Comparison of ENCODE assay signal across 22 mouse cellular contexts in genomic region chr11:29794475-29794874, GRCm38 (mm10). TPM values are rescaled to one million over a fixed set of nuclear protein-coding genes. Genes with fewer than 3 reads are reported as not detected.
DNase-seq lines count a peak whose midpoint lies in the region; ATAC-seq and TF ChIP-seq lines count a peak whose summit lies in the region.
"Had no signal": no experiment of that assay in that cellular context is flagged by ENCODE, and none has a peak within 500 bp of the region (broad histone marks: within the 10 kb centered on the region; RNA-seq: fewer than 3 reads in every experiment).

No protein-coding gene starts in this region.

- H3K9ac ChIP-seq in embryonic facial prominence, embryonic 14.5 days (ENCODE audit: low read depth, low read length), result no peak overlapping the region
- no peak overlapping the region for H3K9ac ChIP-seq in heart, embryonic 15.5 days
- no peak overlapping the region for H3K9ac ChIP-seq in limb, embryonic 15.5 days
- H3K9ac ChIP-seq: embryonic facial prominence, embryonic 12.5 days; forebrain, embryonic 15.5 days; limb, embryonic 13.5 days; liver, embryonic 15.5 days; midbrain, embryonic 12.5 days; neural tube, embryonic 12.5 days; stomach, embryonic 15.5 days had no signal

- H3K9me3 ChIP-seq in embryonic facial prominence, embryonic 14.5 days (ENCODE audit: control insufficient read depth, low read length), result no peaks in the 10 kb centered on the region
- no peaks in the 10 kb centered on the region for H3K9me3 ChIP-seq in embryonic facial prominence, embryonic 10.5 days
- no peaks in the 10 kb centered on the region for H3K9me3 ChIP-seq in heart, embryonic 15.5 days (replicated peaks)
- no peaks in the 10 kb centered on the region for H3K9me3 ChIP-seq in limb, embryonic 15.5 days
- H3K9me3 ChIP-seq: embryonic facial prominence, embryonic 12.5 days; forebrain, embryonic 15.5 days; hindbrain, embryonic 10.5 days; limb, embryonic 13.5 days; liver, embryonic 15.5 days; midbrain, embryonic 12.5 days; neural tube, embryonic 12.5 days; stomach, embryonic 15.5 days had no signal

- intact Hi-C loops in left cerebral cortex, postnatal 4 days (cut with DNase I), result no loop called here

- DNase-seq in embryonic facial prominence, embryonic 14.5 days (ENCODE audit: low spot score), result peak; percentile 38
- DNase-seq in embryonic facial prominence, embryonic 10.5 days (ENCODE audit: low spot score), result no peak
- DNase-seq in heart, adult 11 months, result no peak
- DNase-seq in retina, postnatal 1 day, result no peak
- no peak for DNase-seq in left cerebral cortex, postnatal 4 days
- DNase-seq: adrenal gland, postnatal 36 days; cerebellum, adult 8-10 months; thymus, adult 18-20 months had no signal

- H3K27ac ChIP-seq in embryonic facial prominence, embryonic 14.5 days (replicated peaks; ENCODE audit: low read depth, low read length), result no peak overlapping the region
- H3K27ac ChIP-seq in embryonic facial prominence, embryonic 10.5 days (replicated peaks), result no peak overlapping the region
- H3K27ac ChIP-seq in heart, embryonic 15.5 days, result peak overlapping the region; percentile 12; the same call in 1 of the 2 replicates
- H3K27ac ChIP-seq in limb, embryonic 15.5 days, result no peak overlapping the region
- H3K27ac ChIP-seq: embryonic facial prominence, embryonic 12.5 days; forebrain, embryonic 15.5 days; hindbrain, embryonic 10.5 days; hindbrain, postnatal 0 days; limb, embryonic 13.5 days; liver, embryonic 15.5 days; macrophage; midbrain, embryonic 12.5 days; neural tube, embryonic 12.5 days; stomach, embryonic 15.5 days had no signal

- WGBS in embryonic facial prominence, embryonic 14.5 days, result 34% methylated on average over 2 of the region's 2 CpGs
- 53% methylated on average over 2 of the region's 2 CpGs for WGBS in embryonic facial prominence, embryonic 10.5 days
- WGBS in heart, embryonic 15.5 days, result 25% methylated on average over 2 of the region's 2 CpGs
- 28% methylated on average over 2 of the region's 2 CpGs for WGBS in limb, embryonic 15.5 days

- H3K27me3 ChIP-seq in embryonic facial prominence, embryonic 14.5 days (replicated peaks; ENCODE audit: control insufficient read depth, insufficient read depth, low read length), result no peaks in the 10 kb centered on the region
- H3K27me3 ChIP-seq in embryonic facial prominence, embryonic 10.5 days (replicated peaks; ENCODE audit: low read depth, poor library complexity, severe bottlenecking), result no peaks in the 10 kb centered on the region
- H3K27me3 ChIP-seq in heart, embryonic 15.5 days, result no peaks in the 10 kb centered on the region
- H3K27me3 ChIP-seq in C2C12 (ENCODE audit: control insufficient read depth, insufficient read depth, insufficient read length), result no peaks in the 10 kb centered on the region
- H3K27me3 ChIP-seq in limb, embryonic 15.5 days, result no peaks in the 10 kb centered on the region
- H3K27me3 ChIP-seq: embryonic facial prominence, embryonic 12.5 days; forebrain, embryonic 15.5 days; limb, embryonic 13.5 days; midbrain, embryonic 12.5 days; neural tube, embryonic 12.5 days; stomach, embryonic 15.5 days had no signal

- no peak overlapping the region for H3K4me2 ChIP-seq in embryonic facial prominence, embryonic 14.5 days (ENCODE audit: low read depth, low read length)
- H3K4me2 ChIP-seq in heart, embryonic 15.5 days, result no peak overlapping the region
- H3K4me2 ChIP-seq in limb, embryonic 15.5 days, result no peak overlapping the region
- H3K4me2 ChIP-seq: embryonic facial prominence, embryonic 12.5 days; forebrain, embryonic 15.5 days; limb, embryonic 13.5 days; liver, embryonic 15.5 days; midbrain, embryonic 12.5 days; neural tube, embryonic 12.5 days; stomach, embryonic 15.5 days had no signal

- H3K4me1 ChIP-seq in embryonic facial prominence, embryonic 14.5 days (ENCODE audit: control insufficient read depth, insufficient read depth, low read length), result no peaks in the 10 kb centered on the region
- H3K4me1 ChIP-seq in embryonic facial prominence, embryonic 10.5 days, result no peaks in the 10 kb centered on the region
- H3K4me1 ChIP-seq in heart, embryonic 15.5 days (replicated peaks), result peaks cover 12% of the 10 kb centered on the region
- no peaks in the 10 kb centered on the region for H3K4me1 ChIP-seq in limb, embryonic 15.5 days
- H3K4me1 ChIP-seq: embryonic facial prominence, embryonic 12.5 days; midbrain, embryonic 12.5 days; neural tube, embryonic 12.5 days; stomach, embryonic 15.5 days had no signal

- no peaks in the 10 kb centered on the region for H3K36me3 ChIP-seq in embryonic facial prominence, embryonic 14.5 days (ENCODE audit: control insufficient read depth, insufficient read depth, low read length)
- H3K36me3 ChIP-seq in embryonic facial prominence, embryonic 10.5 days (replicated peaks), result no peaks in the 10 kb centered on the region
- no peaks in the 10 kb centered on the region for H3K36me3 ChIP-seq in heart, embryonic 15.5 days
- H3K36me3 ChIP-seq in C2C12 (ENCODE audit: control insufficient read depth, insufficient read depth), result no peaks in the 10 kb centered on the region
- H3K36me3 ChIP-seq in limb, embryonic 15.5 days, result no peaks in the 10 kb centered on the region
- H3K36me3 ChIP-seq: embryonic facial prominence, embryonic 12.5 days; forebrain, embryonic 15.5 days; hindbrain, embryonic 10.5 days; limb, embryonic 13.5 days; liver, embryonic 15.5 days; midbrain, embryonic 12.5 days; neural tube, embryonic 12.5 days; stomach, embryonic 15.5 days had no signal

- H3ac ChIP-seq in C2C12 (ENCODE audit: control insufficient read depth, insufficient read length, low read depth), result no peak overlapping the region

- no peak for TF ChIP-seq CTCF in C2C12 (IDR thresholded peaks at IDR 0.05; ENCODE audit: control insufficient read depth, insufficient read depth, insufficient read length)

- no peak overlapping the region for H3K4me3 ChIP-seq in embryonic facial prominence, embryonic 14.5 days (ENCODE audit: low read depth, low read length)
- no peak overlapping the region for H3K4me3 ChIP-seq in embryonic facial prominence, embryonic 10.5 days
- no peak overlapping the region for H3K4me3 ChIP-seq in heart, embryonic 15.5 days
- H3K4me3 ChIP-seq in C2C12 (ENCODE audit: insufficient read depth, poor library complexity, severe bottlenecking), result no peak overlapping the region
- no peak overlapping the region for H3K4me3 ChIP-seq in limb, embryonic 15.5 days
- H3K4me3 ChIP-seq: embryonic facial prominence, embryonic 12.5 days; forebrain, embryonic 15.5 days; hindbrain, embryonic 10.5 days; limb, embryonic 13.5 days; liver, embryonic 15.5 days; midbrain, embryonic 12.5 days; neural tube, embryonic 12.5 days; stomach, embryonic 15.5 days had no signal

- H3K79me3 ChIP-seq in C2C12 (ENCODE audit: low read depth), result no peaks in the 10 kb centered on the region

- no peaks in the 10 kb centered on the region for H3K79me2 ChIP-seq in C2C12 (ENCODE audit: control insufficient read depth, insufficient read depth)

- peak; percentile 30; the same call in 1 of the 2 replicates for ATAC-seq in embryonic facial prominence, embryonic 14.5 days (ENCODE audit: low read depth)
- ATAC-seq in heart, embryonic 15.5 days (replicated peaks; ENCODE audit: insufficient number of reproducible peaks, insufficient read depth, low FRiP score, low read depth), result no peak
- 0 out of 2 replicates have a peak, but pooled peaks have one; percentile 35 for ATAC-seq in limb, embryonic 15.5 days (ENCODE audit: insufficient number of reproducible peaks, low FRiP score, low TSS enrichment, low read depth)
- ATAC-seq: forebrain, embryonic 15.5 days; hindbrain, postnatal 0 days; intestine, postnatal 0 days had no signal

TF ChIP-seq in C2C12, 6 proteins besides CTCF, POLR2A, EP300 and RAD21:
- TF ChIP-seq MYOG (IDR thresholded peaks at IDR 0.05; ENCODE audit: control insufficient read depth, extremely low read depth, insufficient read length), result no peak
- peak; percentile 25 for TF ChIP-seq MYOD1 (IDR thresholded peaks at IDR 0.05; ENCODE audit: control insufficient read depth, insufficient read length, low read depth)
TF ChIP-seq in C2C12: peak in this region for 1.

RNA-seq across cellular contexts. Expression of gene 4931440F15Rik, which starts 31.0 kb away (rescaled TPM):
- polyA plus RNA-seq in embryonic facial prominence, embryonic 14.5 days (2014; fragmentation: Nextera tagmentation; extraction: Ambion mirVana), result 0.16 and 0.39 TPM in 2 replicates
- 0.15 TPM in 2 replicates for polyA plus RNA-seq in embryonic facial prominence, embryonic 10.5 days (2016; fragmentation: Nextera tagmentation; extraction: Ambion mirVana)
- polyA plus RNA-seq in heart, embryonic 15.5 days (2015; fragmentation: Nextera tagmentation; extraction: Ambion mirVana), result 0.08 and 0.10 TPM in 2 replicates
- not detected for polyA plus RNA-seq in C2C12 (2012; fragmentation: generic; extraction: Trizol)
- 0.08 and 0.19 TPM in 2 replicates for polyA plus RNA-seq in limb, embryonic 15.5 days (2015; fragmentation: Nextera tagmentation; extraction: Ambion mirVana)
- total RNA-seq in left cerebral cortex, postnatal 4 days (2021), result 1 to 10 TPM; 2.5 to 2.7 TPM
- polyA plus RNA-seq: macrophage had no signal
